Mouse (Mus musculus) liver (tissue): ENCODE data around the gene Btbd18.

ENCODE experiments used
- DNase-seq: peaks from one replicate; pipeline ENCODE4 v3.0.0-alpha.2; 2020; ENCODE audit warnings: mixed read lengths

Btbd18 gene

DNA sequence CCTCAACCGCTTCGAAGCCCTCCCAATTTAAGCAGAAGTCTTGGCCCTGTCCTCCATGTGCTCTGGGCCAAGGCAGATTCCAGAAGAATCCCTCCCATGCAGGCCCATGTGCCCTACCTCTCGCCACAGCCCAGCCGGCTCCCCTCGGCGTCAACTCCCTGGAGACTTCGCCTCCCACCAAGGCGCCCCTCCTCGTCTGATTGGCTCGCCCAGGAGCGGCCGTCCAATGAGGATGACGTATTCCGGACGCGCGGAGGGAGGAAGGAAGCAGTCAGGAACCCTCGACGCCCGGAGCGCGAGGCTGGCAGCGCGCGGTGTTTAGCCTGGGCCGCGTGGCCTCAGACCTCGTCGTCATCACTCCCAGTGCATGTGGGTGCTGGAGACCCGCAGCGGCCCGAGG is at the start of gene Btbd18:
Btbd18 (plus strand) TSS at position 274 of the 400 bp plus-strand sequence.
- no peak for DNase-seq

- DNase-seq = no peak
Observed at GRCm38 (mm10) chr2:84612764-84613163, 46.1 kb upstream of the Btbd18 start.

DNA sequence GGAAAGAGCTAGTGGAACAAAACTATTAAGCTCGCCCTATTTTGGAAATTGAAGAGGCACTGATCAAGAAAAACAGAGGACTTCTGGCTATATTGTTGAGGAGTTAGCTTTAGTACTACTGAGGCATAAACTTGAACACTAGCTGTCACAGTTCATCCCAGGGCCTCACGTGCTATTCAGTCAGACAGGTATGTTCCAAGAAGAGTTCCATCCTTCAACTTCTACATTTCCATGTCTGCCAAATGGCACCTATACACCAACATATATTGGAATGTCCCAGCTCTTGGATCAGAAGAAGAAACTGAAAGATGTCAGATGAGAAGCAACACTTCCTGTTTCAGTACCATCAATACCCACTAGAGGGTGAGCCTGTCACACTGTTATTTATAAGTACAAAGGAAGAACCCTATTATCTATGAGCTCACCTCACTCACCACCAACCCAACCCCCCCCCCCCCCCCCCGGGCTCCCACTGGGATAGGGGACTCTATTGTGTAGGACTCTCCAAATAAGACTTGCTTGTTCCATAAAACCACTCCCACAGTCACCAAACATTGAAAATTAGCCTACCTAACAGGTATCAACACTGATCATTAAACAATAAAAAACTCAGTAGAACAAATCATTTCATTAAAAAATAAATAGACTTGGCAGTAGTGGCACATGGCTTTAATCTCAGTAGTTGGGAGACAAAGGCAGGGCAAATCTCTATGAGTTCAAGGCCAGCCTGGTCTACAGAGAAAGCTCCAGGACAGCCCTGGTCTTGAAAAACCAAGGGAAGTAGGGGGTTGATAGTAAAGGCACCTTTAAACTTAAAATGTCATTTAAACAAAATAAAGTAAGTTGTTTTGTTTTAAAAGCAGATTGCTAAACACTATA is 41.0 kb upstream of the Btbd18 start:
- DNase-seq = no peak

GRCm38 (mm10) chr2:84618914-84619313 is 40.0 kb upstream of the Btbd18 start:
- no peak for DNase-seq

DNA sequence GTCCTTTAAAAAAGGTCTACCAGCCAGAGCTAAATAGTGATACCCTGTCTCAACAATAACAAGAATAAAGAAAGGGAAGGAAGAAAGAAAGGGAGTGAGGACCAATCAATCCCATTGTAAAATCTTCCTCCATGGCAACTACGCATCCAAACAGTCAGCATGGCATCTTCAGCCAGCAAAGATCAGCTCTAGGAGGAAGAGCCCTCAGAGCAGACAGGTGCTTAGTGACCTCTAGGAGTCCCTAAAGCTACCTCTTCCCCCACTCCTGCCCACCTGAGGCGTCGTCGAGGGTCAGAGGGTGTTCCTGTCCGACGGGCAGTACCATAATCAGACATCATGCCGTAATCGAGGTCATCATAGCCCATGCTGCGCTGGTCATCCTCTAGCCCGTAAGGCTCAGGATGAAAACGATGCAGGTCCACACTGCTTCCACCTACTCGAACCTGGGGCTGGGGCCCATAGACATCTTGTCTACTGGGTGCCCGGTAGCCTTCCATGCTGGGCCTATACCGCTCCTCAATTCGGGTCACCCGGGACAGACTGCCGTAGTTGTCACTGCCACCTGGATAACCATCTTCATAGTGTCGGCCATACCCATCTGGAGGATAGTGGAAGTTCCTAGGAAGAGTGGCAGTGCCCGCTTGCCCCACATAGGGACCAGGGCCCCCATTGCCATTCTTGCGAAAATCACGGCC is 39.1 kb upstream of the Btbd18 start:
- DNase-seq = no peak

DNA sequence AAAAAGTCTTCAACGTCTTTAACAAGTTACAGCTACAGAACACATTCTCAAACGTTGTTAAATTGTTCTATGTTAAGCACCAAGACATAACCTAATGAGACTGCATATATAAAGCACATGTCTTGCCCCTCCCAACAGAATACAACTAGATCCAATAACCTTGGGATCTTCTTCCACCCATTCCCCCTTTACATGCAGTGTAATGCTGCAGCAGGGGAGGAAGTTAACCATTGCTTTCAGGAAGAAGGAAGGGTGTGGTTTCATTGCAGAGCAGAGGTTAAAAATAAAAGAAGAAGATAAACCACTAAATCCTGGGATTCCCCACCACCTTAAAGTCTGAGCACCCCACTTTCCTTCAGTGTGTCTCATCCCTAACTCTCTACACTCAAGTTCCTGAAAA is 36.2 kb upstream of the Btbd18 start:
- no peak for DNase-seq

DNA sequence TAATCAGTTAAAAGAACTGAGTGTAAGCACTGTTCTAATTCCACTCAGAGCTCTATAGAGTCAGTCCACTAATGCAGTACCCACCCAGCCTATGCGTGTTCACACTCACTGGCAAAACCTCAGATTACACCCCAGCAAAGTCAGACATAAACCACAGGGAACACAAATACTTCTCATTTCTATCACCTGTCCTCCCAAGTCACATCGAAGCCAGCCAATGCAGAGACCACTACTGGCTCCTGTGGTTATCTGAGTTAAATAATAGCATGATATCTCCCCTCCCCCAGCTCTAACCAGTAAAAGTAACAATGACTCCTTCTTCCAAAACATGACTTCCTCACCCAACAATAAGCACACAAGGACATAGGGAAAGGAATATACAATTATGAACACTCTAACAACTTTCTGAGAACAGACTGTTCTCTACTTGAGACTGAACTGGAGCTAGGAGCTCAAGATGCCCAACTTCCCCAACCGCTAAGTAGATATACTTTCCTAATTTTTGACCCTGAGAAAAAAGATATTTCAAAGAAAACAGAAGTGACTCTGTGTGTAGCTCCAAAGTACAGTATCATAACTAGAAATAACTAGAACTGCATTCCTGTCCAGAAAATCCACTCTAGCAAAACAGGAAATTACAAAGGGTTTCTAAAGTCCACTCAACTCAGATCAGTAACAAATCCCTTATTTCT is 35.3 kb upstream of the Btbd18 start:
- DNase-seq = no peak

GRCm38 (mm10) chr2:84624201-84624600 is 34.7 kb upstream of the Btbd18 start:
- DNase-seq = no peak

DNA sequence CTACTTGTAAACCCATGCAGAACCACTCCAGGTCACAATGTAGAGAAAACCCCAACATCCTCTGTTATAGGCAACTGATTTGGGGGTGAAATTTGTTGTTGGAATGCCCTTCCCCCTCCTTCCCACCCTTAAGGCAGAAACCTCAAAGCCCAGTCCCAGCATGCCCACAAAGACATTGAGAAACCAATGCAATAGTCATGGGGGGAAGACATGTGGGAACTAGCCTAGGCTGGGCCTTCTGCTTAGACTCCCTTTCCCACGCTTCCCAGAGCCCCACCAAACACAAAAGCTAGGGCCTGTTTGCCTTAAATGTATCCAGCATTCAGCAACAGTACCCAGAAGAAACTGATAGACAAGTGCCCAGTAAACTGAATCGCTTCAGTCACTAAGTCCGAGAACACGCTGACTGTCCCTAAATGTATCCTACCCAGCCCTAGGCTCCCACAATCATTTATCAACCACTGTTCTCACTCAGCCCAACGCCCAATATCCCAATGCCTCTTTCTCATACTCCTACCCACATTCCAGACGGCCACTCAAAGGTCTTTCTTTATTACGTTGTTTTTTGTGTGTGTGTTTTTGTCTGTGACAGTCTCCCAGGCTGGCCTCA is 32.4 kb upstream of the Btbd18 start:
- no peak for DNase-seq

DNA sequence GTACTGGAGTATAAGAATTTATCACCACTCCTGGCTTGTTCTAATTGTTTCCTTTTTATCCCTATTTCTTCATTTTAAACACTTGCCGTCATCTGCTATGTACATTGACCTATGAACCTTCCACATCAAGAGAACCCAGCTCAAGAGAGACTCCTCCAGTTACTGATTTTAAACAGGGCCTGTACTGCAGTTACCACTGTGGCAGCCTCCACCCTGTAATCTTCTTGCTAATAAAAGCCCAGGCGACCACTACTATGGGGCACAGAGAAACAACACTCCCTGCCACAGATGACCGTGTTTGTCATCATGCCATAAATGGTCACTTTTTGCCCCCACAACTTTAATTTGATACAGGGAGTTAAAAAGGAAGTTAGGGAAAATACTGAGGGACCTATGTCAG is 31.8 kb upstream of the Btbd18 start:
- DNase-seq = no peak

- DNase-seq = no peak
Observed at GRCm38 (mm10) chr2:84632001-84632400, 26.9 kb upstream of the Btbd18 start.

DNA sequence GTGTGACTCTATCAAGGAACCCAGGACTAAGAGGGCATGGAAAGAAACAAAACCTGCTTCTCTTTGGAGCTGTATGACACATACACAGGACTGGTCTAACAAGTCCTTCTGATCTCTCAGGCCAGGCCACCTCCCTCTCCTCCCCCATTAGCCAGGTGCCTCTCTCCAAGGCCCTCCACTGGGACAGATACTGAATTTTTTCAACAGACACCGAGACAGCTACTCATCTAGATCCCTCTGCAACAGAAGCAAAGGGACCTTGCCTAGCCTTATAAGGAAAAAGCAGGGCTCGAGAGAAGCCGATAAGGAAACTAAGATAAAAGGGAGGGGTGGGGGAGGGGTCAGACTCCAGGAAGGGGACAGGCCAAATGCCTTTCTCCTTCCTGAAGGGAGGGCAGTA is 25.9 kb upstream of the Btbd18 start:
- DNase-seq = peak; percentile 62

DNA sequence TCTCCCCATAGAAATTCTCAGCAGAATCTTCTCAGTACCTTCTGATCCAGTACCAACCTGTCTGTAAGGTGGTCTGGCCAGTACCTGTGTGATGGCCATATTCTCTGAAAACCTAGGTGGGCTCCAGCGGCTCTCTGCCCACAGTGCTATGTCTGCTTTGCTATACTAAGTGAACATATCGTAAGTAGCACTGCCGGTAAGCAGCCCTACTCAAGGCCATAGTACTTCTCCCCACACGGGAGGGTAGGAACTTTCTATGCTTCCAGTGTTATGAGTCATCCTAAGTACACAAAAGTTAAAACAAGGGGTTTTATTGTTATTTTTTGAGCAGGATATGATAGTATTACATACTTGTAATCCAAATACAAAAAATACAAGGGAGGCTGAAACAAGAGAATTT is 24.9 kb upstream of the Btbd18 start:
- no peak for DNase-seq

GRCm38 (mm10) chr2:84634934-84635482 is 23.9 kb upstream of the Btbd18 start:
- peak; percentile 13 for DNase-seq

GRCm38 (mm10) chr2:84635611-84636010 is 23.3 kb upstream of the Btbd18 start:
- peak; percentile 60 for DNase-seq

DNA sequence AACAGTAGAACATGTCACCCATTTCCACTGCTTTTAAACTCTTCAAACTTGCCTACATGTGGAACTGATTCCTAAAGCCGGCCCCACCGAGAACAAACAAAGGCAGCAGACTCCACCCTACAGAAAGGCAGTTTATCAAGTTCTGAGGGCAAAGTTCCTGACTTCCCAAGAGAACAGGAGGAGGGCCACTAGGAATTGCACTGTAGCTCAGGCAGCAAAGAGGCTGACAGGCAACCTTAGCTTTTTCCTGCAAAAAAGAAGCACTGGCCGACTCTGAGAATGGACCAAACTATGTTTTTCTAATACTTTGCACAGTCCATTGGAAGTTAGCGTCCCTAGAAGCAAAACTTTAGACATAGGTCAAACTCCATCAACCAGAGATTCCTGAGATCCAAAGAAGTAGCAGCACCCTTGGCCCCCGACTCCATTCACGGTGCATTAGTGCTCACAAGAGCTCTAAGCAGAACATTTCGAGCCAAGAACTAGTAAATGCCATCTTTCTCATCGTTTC is 22.6 kb upstream of the Btbd18 start:
- DNase-seq = peak; percentile 14

- DNase-seq = no peak
Observed at GRCm38 (mm10) chr2:84637452-84638165, 21.3 kb upstream of the Btbd18 start.

GRCm38 (mm10) chr2:84638428-84639220 is 20.3 kb upstream of the Btbd18 start:
- DNase-seq = no peak

GRCm38 (mm10) chr2:84640833-84641232 is 18.0 kb upstream of the Btbd18 start:
- DNase-seq = no peak

DNA sequence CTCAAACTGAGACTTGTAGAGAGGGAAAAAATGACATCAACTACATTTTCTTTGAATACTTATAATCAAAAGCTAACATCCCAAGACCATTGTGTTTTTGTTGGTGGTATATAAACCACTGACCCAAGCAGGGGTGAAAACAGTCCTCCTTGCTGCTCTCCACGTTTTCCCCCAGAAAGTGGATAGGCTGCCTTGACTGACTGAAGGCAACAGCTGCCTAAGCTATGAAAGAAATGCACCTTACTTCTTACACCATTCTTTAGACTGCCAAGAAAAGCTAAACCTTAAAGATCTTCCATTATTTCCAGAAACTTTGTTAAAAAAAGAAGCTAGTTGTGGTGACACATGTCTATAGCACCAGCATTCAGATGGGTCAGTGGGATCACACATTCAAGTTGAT is 12.7 kb upstream of the Btbd18 start:
- DNase-seq = no peak

DNA sequence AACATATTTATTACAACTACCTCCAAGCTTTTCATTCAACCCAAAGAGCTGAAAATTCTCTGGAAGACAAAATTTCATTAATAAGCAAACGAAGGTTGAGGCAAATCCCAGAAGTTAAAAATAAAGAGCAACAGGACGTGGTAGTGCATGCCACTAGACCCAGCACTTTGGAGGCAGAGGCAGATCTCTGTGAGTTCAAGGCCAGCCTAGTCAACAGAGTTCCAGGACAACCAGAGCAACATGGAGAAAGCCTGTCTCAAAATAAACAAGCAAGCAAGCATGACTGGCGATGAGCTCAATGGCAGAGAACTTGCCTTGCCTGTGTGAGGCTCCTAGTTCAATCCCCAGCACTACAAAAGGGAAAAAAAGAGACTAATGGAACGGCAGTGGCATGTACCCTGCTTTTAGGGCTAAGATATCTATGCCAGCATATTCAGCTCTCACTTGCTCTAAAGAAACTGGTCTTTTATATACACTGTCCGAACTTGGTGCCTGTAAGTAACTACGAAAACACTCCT is 11.8 kb upstream of the Btbd18 start:
- DNase-seq = no peak
